Mouse (Mus musculus) hindlimb bud, embryonic 11.5 days (tissue): ENCODE measurements at regions not wholly inside any gene's neighbourhood (a gene's known extent, or its start where the extent isn't known, plus 50 kb on each side); places are given as distances from the start of the nearest gene placed in this dataset.
"Not testable (repeated sequence)": the region's sequence is repeated elsewhere in the genome, so short reads cannot be mapped to it uniquely, and the experiment has no call there.

Experiments used
- DNase-seq: peaks from one replicate; pipeline ENCODE4 v3.0.0-alpha.2; 2012; ENCODE audit warnings: low read depth, low spot score; ENCODE audit errors: extremely low spot score

DNA sequence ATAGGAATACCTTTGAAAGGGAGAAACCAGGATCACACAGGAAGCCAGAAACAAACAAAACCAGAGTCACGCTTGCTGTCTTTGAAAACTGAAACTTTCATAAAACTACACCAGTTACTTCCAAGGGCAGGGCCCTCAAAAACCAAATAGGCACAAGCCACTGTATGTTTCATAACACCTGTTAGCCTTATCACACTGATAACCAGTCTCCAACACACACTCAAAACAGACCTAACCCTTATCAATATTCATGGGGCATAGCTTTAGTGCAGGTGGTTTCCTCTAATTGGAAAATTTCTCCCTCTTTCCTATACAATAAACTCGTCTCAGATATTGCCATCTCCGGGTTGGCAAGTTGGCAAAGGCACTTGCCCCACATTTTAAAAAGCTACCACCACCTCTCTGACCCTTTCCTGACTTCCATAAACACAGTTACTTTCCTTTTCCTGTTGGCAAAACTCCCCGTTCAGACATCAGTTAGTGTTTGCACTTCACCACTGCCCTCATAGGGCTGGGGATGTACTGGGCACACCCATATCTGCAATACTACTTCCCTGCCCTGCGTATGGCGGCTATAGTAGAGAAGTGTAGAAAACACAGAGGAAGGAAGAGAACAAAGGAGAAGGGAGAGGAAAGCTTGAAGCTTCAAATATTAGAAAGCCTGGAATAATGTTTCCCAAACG lies 169.1 kb upstream of the Col8a1 start:
- DNase-seq = no peak

DNA sequence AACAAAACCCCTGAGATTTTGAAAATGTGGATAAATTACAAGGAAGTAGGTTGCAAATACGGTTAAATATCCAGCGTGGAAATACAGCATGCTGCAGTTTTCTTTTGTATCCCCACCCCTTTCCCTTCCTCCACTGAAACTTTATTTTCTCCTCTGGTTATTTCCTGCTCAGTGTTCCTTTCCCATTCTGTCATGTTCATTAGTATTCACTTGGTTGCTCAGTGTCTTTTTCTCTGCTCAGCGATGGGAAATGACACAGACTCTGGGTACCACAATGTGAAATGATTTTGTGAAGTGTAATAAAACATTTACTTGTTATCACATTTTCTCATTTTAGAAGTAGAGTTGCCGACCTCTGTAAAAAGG lies 169.6 kb upstream of the Col8a1 start:
- no peak for DNase-seq

DNA sequence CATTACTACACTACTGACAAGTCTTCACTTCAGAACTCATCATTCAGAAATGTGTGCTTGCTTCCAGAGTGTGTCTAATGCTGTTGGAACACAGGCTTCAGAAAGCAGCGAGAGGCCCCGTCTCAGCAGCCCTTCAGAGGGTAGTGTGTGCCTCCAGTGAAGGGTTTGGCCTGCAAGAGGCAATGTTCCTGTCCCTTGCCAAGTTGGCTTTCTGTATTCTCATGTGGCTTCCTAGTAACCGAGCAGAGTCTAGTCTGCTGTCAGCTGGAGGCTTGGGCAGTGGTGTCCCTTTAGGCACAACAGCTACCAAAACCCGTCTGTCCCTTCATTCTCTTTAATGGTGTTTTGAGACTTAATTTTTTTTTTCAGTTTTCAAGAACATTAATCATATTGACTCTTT lies 173.3 kb upstream of the Col8a1 start:
- DNase-seq = no peak

DNA sequence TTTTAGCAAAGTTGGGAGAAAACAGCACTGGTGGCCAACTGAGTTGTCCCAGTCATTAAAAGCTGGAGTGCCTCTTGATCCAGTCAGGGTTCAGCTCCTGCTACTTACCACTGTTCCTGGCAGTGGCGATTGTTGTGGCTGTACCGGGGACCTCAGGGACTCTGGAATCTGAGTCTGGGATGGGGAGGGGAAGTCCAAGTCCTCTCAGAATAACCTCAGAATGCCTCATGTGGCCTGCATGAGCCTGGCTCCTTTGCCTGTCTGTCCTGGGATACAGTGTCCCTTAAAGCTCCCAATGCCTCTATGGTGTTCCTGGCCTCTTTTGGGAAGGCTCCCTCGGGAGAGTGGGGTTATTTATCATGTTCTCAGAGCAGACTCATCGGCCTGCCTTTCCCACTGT lies 173.8 kb upstream of the Col8a1 start:
- DNase-seq = no peak

DNA sequence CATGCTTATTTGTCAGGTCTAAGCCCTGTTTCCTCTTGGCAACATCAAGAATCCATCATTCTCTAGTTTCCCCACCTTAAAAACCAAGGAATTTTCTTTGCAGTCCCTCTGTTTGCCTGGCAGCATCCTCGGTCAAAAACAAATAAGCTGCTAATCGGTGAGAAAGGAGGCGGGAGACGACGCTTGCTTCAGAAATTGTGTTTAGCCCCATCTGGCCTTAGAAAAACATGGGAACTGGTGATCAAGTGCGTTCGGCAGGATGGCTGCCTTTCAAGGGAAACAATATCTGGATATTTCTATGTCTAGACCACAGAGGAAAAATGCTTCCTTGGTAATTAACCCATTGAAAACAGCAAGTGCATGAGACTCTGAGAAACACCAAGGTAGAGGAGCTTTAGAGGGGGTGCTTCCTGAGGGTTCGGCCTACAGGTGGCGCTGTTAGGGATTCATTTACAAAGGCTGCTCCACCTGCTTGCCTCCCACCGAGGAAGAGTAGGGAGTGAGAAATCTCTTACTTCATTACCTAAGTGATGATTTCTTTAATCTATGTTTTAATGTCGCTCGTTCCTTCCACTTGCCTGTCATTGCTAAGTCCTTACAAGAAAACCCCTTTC lies 174.7 kb upstream of the Col8a1 start:
- no peak for DNase-seq

DNA sequence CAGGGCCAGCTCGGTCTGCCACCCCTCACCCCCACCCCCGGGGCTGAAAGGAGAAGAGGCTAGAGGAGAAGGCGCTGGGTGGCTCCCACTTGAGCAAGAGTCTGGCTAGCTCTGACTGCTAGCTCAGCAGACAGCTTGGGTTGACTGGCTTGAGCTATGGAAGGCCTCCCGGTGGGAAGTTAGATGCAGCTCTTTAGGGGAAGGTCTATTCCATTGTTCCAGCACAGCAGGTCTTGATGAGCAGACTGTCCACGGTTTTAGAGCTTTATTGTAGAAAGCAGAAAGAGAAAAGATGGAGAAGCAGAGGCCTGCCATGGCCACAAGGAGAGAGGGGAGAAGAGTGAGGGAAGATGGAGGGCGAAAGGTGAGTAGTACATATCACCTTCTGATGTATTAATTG lies 190.9 kb upstream of the Col8a1 start:
- no peak for DNase-seq

DNA sequence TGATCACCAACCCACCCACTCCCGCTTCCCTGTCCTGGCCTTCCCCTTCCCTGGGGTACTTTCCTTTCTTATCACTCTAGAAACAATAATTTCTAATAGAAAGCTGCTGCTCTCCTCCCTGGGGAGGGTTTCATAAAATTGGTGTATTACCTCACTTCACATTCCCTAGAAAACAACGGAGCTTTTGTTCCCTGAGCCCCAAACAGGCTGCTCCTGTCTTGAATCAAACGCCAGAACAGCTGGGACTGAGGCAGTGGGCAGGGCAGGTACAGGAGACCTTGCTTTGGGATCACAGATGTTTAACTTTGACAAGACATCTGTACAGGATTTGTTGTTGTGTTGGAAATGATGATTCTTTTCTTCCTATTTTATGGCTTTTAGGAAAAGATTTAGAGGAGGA lies 192.8 kb upstream of the Col8a1 start:
- DNase-seq = peak; percentile 2

DNA sequence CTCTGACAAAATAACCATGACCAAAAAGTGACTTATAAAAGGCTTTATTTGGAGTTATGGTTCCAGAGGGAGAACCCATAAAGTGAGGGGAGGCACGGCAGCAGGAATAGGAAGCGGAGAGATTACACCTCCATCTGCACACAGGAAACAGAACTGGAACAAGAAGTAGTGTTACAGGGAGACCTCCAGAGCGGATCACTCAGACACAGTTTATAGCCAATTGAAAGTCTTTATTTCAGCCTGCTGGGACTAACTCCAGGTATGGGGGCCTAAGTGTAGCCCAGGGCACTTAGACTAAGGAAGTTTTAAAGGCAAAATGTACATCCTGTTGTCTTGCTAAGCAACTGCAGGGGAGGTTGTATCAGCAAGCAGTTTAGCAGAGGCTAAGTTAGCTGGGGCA lies 195.1 kb upstream of the Col8a1 start:
- no peak for DNase-seq

DNA sequence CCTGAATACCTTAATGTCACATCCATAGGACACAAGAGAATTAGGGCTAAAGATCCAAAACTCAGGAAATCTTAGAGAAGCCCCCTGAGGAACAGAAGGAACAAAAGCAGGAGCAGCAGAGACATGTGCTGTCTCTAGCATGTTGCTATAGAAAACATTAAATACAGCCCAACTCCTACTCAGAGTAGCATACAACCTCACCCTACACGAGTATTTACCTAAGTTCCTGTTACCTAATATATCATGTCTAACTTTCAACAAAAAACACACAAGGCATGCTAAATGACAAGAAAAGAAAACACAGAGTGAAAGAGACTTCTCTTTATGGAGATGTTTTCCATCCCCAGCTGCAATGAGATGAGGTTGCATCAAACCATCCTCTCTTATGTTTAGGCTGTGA lies 216.4 kb upstream of the Col8a1 start:
- no peak for DNase-seq

DNA sequence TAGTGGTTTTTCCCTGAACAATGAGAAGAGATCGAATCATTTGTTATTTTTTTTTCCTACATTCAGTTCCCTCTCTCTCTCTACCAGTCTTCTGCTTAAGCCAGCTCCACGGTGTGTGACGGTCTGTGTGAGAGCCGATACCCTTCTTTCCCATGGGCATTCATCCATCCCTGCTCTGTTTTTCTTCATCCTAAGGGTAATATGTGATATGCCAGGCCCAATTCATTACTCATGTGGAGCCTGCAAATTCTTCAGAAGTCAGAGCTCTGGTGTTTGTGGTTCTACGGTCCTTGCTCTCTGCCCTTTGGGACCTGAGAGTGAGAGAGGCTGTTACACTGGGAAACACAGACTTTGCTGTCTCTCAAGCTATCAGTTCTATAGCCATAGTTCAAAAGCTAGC lies 229.6 kb upstream of the Col8a1 start:
- DNase-seq = no peak

DNA sequence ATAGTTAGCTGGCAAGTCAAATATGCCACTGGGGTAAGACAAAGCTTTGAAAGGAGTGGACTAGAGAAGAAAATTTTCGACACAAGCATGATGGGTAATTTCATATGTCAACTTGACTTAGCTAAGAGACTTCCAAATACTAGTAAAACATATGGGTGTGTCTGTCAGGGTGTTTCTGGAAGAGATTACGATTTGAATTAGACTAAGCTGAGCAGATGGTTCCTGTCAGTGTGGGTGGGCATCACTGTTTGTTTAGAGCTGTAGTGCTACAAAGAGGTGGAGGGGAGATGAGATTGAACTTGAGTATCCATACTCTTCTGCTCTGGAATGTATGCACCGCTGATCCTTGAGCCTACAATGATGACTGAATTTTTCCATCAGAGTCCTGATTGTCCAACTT lies 251.2 kb upstream of the Col8a1 start:
- no peak for DNase-seq

DNA sequence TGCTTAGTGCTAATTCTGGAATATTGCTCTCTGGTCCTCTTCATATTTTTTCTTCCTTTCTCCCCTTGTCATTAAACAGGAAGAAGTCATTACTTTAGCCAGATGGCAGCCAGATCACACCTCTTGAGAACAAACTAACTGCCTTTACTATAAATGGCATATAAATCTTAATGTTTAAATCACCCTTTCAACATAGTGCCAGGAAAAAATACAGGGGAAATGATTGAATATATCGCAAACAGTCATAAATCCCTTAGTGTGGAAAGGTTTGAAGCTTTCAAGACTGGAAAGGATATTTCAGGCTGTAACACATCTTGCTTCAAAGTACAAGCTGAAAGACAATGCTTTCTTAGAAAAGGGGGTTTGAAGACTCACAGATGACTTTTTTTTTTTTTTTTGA lies 259.0 kb upstream of the Col8a1 start:
- peak; percentile 81 for DNase-seq

DNA sequence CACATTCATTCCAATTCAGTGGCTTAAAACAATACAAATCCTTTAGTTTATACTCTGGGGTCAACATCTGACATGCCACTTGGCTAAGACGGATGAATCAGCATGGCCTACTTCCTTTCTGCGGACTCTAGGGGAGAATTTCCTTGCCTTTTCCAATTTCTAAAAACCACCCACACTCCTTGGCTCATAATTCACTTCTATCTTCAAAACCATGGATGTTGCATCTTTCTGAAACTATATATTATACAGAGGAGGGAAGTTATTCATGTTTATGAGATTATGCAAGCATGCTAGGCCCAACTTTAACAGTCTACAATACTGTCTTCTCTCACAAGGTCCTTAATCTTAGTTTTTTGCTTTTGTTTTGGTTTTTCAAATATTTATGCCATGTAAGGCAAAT lies 273.0 kb upstream of the Col8a1 start:
- DNase-seq = no peak

DNA sequence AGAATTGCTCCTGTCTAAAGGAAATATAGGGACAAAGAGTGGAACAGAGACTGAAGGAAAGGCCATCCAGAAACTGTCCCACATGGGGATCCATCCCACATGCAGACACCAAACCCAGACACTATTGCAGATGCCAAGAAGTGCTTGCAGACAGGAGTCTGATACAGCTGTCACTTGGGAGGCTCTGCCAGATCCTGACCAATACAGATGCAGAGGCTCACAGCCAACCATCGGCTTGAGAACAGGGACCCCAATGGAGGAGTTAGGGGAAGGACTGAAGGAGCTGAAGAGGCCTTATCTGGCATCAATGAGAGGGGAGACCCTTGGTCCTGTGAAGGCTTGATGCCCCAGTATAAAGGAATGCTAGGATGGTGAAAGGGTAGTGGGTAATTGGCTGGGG lies 274.0 kb upstream of the Col8a1 start:
- DNase-seq = not testable (repeated sequence)

DNA sequence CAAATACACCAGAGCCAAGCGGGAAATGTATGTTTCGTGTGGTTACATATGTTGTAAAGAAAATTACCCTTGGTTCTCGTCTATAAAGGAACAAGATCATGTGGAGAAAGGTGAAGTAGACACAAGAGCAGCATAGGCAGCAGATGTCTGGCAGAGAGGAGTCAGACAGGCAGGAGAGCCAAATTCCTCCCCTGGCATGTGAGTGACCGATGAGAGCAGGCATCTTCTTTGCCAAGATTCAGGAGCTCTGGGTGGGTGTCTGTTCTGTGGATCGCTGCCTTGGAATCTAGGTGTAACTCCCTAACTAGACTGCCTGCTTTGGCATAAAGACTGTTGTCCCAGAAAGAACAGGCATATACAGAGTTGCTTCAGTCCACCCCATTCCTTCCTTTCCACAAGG lies 275.1 kb upstream of the Col8a1 start:
- DNase-seq = no peak

DNA sequence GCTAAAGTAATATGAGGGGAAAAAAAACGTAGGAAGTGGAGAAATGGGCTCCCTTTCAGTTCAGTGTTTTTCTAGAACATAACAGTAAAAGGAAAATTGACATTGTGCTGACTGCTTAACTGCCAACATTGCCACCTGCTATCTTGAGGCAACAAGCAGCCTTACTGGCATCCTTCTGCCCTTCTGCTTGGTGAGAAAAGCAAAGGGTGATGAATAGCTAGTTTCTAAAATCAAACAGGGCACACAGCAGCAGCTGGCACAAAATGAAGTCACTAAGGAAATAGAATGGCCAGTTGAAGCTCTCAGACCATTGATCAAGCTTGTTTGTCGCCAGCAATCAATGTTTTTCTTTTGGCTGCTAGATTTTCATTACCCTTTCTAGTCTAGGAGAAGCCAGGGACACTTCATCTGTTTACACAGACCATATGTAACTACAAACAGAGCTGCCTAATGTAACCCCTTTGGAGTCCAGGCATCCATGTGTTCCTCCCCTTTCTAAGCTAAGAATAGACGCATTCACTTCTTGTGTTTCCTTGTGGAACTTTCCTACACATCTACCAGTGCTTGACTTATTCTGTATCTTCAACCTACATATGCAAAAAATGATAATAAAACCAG lies 314.2 kb upstream of the Col8a1 start:
- DNase-seq = no peak

DNA sequence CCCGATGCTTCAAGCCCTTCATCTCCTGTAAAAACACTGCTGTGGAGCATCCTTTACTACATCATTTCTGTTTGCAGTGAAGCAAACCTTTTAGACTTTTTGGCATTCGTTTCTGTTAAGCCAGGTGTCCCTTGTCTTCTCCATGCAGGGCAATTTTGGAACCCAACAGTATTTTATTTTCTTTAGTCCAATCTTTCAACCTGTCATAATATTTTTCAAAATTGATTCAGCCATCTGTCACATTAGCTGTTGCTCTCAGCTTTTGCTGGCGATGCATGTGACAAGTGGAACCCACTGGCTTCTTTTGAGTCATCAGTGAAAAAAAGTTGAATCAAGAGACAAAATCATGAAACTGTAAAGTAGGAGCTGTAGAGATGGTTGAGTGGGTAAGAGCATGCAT lies 317.9 kb upstream of the Col8a1 start:
- no peak for DNase-seq

DNA sequence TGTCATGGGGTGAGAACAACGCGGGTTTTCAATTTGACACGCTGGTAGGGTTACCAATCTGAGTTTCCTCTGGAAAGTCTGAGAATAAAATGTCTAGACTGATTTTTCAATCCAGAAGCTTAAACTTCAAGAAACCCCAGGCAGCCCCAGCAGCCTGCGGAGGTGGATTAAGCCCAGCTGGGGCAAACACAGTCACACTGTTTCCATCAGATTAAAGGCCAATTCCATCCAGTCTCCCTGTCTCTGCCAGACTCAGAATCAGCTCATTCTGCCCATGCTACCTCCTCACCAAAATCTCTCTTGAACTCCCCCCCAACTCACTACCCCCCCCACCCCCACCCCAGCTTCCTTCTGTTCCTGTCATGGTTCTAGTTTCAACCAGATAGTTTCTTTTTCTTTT lies 307.9 kb upstream of the Dcbld2 start:
- no peak for DNase-seq

DNA sequence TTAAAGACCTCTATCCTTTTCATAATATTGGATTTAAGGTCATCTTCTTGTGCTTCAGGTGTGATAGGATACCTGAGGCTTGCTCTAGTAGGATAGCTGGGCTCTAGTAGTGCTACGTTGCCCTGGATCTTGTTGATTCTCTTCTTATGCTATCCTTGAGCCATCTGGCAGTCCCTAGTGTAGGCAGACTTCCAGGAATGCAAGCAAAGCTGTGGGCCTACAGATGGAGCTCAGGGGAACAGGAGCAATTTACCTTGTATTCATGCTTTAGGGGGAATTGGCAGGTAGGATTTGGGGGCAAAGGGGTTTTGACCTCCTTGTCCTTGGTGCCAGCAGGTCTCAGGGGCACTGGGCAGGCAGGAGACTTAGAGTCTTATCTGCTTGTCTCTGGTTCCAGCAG lies 297.8 kb upstream of the Dcbld2 start:
- no peak for DNase-seq

DNA sequence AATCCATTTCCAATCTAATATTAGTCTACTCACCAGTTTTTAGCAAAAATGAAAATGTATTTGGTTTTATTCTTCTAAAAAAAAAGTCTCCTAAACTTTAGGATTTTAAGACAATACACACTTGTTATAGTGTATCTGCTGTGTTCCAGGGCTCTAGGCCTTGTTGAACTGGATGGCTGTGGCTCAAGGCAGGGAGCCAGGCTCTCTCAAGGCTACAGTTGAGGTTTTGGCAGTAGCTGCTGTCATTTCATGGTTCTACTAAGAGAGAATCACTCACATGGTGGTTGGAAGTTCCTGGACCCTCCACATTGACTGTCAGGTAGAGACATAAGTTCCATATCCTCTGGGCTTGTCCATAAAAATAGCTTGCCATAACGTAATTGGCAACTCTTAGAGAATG lies 282.2 kb upstream of the Dcbld2 start:
- no peak for DNase-seq

DNA sequence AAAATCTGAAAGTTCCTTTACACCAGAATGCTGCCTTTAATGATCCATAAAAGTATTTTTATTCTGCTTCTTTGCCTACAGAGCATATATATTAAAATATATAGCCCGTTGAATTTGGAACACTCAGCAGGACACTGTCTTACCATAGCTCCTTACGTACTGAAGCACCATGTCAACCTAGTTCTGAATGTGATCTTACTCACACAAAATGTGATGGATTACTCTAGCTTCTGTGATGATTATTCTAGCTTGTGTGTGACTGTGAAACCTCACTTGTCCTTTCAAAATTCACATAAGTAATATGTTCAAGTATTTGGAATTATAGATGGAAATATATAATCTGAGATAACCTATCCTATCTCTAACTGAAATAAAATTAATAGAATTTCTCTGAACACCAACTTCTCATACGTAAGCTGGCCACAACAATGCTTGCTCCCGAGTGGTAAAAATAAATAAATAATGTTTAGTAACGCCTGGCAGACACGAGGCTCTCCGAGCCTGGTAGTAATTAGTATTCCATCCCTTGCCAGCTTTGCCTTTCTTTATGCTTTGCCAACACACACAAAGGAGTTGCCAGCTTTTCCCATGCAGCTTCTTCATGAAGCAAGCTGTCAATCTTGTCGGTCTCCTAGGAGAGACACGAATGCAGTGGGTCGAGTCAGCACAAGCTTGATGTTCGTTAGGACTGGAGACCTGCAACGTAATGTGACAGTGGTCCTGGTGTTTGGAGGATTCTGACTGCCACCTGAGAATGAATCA lies 271.9 kb upstream of the Dcbld2 start:
- no peak for DNase-seq

DNA sequence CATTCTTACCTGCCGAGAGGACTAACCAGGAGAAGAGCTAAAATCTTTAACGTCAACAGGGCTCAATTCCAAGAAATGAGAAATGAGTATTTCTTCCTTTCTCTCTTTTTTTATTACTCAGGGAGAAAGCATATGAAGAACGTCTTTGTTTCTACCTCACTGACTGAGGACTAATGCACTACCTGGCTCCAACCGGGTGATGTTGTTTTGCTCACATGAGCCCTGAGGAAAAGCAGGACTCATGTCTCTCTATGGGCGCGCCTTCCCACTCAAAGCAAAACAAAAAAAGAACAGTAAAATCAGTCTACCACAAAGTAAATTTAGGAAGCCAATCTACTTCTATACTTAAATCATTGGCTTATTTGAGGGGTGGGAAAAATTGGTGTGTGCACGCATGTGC lies 271.3 kb upstream of the Dcbld2 start:
- DNase-seq = no peak
